Mouse (Mus musculus) cerebellum, postnatal 25 days (tissue): ENCODE results near the gene Celsr1.

Experiments used
- DNase-seq, 2 experiments: peaks; one replicate each; pipeline ENCODE4 v3.0.0; 2021; ENCODE audit warnings: mixed read lengths in 2 of 2

The Celsr1 gene

GRCm38 (mm10) chr15:86033191-86033841 is at the start of gene Celsr1:
Gene Celsr1 (minus strand): TSS chr15:86033777.
- DNase-seq = peak in 1 of 2 experiments; percentile 30

- peak; percentile 60 to 65 for DNase-seq
Measured at GRCm38 (mm10) chr15:86083261-86083741, 49.7 kb upstream of the Celsr1 start.

GRCm38 (mm10) chr15:86082551-86082961 is 49.0 kb upstream of the Celsr1 start:
- peak; percentile 92 to 93 for DNase-seq

- no peak for DNase-seq
Measured at GRCm38 (mm10) chr15:86081654-86082053, 48.1 kb upstream of the Celsr1 start.

- DNase-seq = no peak
Measured at GRCm38 (mm10) chr15:86080408-86080807, 46.8 kb upstream of the Celsr1 start.

DNA sequence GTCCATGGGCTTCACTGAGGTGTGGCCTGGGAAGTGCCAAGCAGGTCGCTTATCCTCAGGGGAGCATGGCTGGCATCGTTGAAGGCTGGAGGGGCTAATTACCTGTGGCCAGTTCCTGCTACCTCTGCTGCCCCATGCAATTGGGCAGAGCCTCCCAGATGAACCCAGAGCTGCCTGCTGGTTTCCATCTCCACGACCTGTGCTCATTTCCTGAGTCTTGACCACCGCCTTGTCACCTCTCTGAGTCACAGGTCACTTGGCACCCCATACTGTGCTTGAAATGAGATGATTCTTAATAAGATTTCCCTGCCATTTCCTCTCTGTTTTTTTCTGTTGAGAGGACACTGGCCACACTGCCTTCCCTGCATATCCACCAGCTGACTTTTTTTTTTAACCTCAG is 46.3 kb upstream of the Celsr1 start:
- DNase-seq = peak in 1 of 2 experiments; percentile 45

DNA sequence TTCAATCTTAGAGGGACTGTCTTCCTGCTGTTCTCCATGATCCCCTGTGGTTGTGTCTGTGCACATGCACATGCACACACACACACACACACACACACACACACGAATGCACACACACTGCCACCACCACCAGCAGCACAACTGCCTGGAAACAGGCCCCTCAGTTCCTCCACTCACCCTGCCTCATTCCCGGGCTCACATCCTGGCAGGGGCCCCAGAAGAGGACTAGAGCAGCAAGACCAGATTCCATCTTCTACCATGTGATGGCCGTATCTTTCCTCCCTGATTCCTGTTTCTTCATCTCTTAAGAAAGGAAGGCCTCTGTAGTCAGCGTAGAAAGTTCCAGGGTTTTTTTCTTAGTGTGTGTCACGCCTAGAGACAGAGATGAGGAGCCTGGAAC is 45.9 kb upstream of the Celsr1 start:
- DNase-seq = no peak

- no peak for DNase-seq
Measured at GRCm38 (mm10) chr15:86078481-86079216, 45.1 kb upstream of the Celsr1 start.

GRCm38 (mm10) chr15:86077934-86078333 is 44.4 kb upstream of the Celsr1 start:
- no peak for DNase-seq

DNA sequence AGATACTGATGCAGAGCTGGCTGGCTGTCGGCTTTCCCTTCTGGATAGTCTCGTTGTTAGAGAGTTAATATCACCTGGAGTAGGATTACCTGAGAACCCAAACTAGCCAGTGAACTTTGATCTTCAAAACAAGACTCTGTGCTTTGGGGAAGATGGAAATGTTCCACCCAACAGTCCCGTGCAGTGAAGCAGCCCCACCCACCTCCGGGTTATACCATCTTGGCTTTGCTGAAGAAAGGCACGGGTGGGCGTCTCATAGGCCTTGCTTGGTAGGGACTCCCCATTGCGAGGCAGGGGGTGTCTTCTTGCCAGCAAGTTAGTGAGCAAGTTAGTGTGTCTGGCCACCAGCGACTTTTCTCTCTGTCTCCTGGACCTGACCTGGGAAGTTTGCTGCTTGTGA is 42.8 kb upstream of the Celsr1 start:
- DNase-seq = no peak

- no peak for DNase-seq
Measured at GRCm38 (mm10) chr15:86076048-86076315, 42.4 kb upstream of the Celsr1 start.

DNA sequence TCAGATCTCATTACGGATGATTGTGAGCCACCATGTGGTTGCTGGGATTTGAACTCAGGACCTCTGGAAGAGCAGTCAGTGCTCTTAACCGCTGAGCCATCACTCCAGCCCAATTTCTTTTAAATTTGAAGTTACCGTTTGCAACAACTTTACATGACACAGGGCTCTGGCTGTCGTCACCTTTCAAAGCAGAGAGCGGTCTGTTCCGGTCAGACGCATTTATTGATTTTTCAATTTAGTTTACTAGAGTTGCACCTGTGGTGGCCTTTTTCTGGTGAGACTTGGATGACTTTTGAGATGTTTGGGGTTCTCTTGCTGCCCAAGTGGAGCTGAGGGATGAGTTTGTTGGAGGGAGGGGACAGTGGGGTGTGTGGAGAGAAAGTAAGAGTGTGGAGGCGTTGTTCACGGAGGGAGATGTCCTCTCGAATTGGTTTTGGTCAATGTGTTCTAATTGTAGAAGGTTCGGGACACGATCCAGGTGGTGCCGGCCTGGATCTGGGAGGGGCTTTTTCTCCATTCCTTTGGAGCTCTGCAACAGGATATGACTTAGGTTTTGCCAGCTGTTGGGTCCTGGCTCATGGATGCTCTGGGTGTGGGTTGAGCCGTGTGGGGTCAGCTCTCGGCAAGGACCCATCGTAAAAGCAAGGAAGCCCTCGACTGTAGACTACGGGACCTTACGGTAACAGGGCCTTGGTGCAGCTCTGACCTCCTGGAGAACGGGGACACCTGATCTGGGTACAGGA is 41.9 kb upstream of the Celsr1 start:
- no peak for DNase-seq

GRCm38 (mm10) chr15:86074171-86074937 is 40.8 kb upstream of the Celsr1 start:
- peak in 1 of 2 experiments; percentile 32 for DNase-seq

GRCm38 (mm10) chr15:86071166-86071565 is 37.6 kb upstream of the Celsr1 start:
- peak in 1 of 2 experiments; percentile 41 for DNase-seq

DNA sequence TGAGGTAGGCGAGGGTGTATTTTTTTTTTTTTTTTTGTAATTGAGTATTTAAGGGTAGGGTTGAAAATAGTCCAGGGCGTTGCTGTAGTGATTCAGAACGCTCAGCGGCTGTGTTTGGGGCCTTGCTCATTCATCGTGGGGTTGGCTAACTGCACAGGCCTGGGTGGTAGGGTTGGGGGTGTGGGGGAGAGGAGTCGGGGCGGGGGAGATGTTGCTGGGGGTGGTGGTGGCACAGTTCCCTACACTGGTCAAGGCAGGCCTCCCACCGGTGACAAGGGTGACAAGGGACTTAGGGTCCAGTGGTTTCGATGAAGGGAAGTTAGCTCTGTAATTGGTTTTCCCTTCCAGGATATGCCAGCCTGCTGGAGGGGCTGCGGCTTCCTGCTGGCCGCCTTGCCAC is 36.8 kb upstream of the Celsr1 start:
- DNase-seq = no peak

DNA sequence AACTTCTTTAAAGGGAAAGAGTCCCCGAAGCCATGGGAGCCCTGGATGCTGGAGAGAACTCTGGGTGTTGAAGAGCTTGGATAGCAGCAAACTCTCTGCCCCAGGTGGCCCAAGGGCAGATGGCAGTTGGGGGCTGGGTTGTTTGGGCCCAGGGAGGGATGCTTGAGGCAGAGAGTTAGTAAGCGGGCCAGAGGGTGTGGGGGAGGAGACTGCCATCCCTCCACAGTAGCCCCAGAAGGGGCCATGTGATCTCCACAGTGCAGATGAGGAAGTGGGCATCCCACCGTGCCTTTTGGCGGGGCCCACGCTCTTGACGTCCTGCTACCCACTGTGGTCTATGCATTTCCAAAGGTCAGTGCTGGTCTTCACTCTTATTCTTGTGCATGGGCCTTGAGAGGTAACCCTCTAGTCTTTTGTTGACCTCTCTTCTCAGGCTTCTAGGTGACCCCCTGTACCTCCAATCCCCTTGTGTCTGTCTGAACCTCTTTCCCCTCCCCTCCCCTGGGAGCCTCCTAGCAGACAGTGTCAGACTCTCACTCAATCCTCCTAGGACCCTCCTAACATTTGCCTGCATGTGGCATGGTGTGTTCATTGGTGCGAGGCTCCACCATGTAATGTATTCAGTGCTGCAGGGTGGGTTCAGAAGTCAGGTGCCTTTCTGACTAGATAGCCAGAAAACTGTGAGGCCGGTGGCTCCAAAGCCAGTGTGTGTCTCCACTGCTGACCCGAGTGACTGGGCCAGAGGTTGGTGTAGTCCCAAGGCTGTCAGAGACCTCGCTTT is 35.6 kb upstream of the Celsr1 start:
- DNase-seq = peak; percentile 72 to 78

- DNase-seq = peak; percentile 44 to 49
Measured at GRCm38 (mm10) chr15:86067941-86068495, 34.4 kb upstream of the Celsr1 start.

DNA sequence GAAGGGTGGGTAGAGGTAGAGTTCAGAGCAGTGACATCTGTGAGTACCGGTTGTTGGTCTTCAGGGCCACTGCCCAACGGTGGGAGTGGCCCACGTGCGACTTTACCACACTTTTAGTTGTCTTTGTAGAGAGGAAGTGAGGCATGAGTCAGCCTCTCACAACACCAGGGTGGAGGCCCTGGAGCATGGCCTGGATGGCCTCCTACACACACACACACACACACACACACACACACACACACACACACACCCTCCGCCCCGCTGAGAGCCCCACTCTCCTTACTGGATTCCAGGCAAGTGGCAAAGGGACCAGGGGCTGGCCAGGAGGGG is 34.0 kb upstream of the Celsr1 start:
- peak in 1 of 2 experiments; percentile 39 for DNase-seq

- DNase-seq = peak in 1 of 2 experiments; percentile 14
Measured at GRCm38 (mm10) chr15:86066836-86067580, 33.4 kb upstream of the Celsr1 start.

DNA sequence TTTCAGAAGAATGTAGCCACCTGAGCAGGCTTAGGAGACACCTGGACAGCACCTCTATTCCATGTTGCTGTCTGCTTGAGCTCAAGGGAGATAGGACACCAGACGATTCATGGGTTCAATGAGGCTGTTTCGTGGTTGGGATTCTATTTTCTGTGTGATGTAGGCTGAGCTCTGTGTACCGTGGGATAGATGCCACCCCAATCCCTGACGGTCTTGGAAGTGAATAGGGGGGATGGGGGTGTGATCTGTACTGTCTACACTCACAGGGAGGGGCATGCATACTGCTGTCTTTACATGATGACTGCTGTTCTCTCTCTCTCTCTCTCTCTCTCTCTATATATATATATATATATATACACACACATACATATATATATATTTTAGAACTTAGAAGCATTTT is 31.8 kb upstream of the Celsr1 start:
- no peak for DNase-seq

DNA sequence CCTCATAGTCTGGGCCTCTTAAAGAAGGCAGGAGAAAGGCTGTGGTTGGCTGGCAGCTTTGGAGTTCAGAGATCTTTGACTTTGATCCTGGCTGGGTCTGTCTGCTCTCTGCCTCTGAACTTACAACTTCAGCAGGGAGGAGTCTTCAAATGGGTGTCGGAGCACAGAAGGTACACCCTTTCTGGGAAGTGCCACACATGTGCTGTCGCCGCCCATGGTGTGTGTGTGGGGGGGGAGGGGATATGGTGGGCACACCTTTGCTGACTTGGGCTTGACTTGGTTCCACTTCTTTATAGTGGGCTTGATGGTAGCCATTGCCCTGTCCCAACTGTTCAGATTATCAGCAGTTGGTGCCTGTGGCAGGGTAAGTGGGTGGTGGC is 31.3 kb upstream of the Celsr1 start:
- no peak for DNase-seq
